Mouse (Mus musculus) liver, embryonic 15.5 days (tissue): ENCODE measurements around the gene Madcam1. TPM values are rescaled to one million over a fixed set of nuclear protein-coding genes. Genes with fewer than 3 reads are reported as not detected.
A peak's percentile ranks its signal among the peaks of the same experiment; 100 is the strongest.

Source experiments
- ATAC-seq: fragments of 200-750 bp; cut with Nextera tagmentation; 2 replicates; pipeline ENCODE4 v1.8.0; 2017; ENCODE audit warnings: moderate number of reproducible peaks, mild to moderate bottlenecking, moderate library complexity; ENCODE audit not compliant: insufficient read depth
- H3K27ac ChIP-seq: fragments of 300-500 bp; sonication (generic); replicated peaks from 2 replicates; pipeline ENCODE4 v1.5.1; 2015; ENCODE audit warnings: mild to moderate bottlenecking, inconsistent platforms
- H3K27me3 ChIP-seq: fragments of 300-500 bp; sonication (generic); 2 replicates; pipeline ENCODE4 v1.6.1; 2015; ENCODE audit warnings: mild to moderate bottlenecking, inconsistent platforms
- H3K36me3 ChIP-seq: fragments of 300-500 bp; sonication (generic); replicated peaks from 2 replicates; pipeline ENCODE4 v1.6.1; 2015; ENCODE audit warnings: moderate library complexity, mild to moderate bottlenecking, inconsistent platforms
- H3K4me1 ChIP-seq: fragments of 300-500 bp; sonication (generic); replicated peaks from 2 replicates; pipeline ENCODE4 v1.6.1; 2015; ENCODE audit warnings: inconsistent platforms
- H3K4me2 ChIP-seq: fragments of 300-500 bp; sonication (generic); 2 replicates; pipeline ENCODE4 v1.6.1; 2015; ENCODE audit warnings: moderate library complexity, mild to moderate bottlenecking, inconsistent platforms
- H3K4me3 ChIP-seq: fragments of 300-500 bp; sonication (generic); replicated peaks from 2 replicates; pipeline ENCODE4 v1.5.1; 2015; ENCODE audit warnings: mild to moderate bottlenecking, inconsistent platforms
- H3K9ac ChIP-seq: fragments of 300-500 bp; sonication (generic); 2 replicates; pipeline ENCODE4 v1.6.1; 2015; ENCODE audit warnings: moderate library complexity, mild to moderate bottlenecking, inconsistent platforms
- H3K9me3 ChIP-seq: fragments of 300-500 bp; sonication (generic); replicated peaks from 2 replicates; pipeline ENCODE4 v1.6.1; 2016; ENCODE audit warnings: inconsistent platforms
- WGBS: fragments of 180-500 bp; shearing (Covaris S2); methylation state at CpG from one replicate; pipeline ENCODE4 v1.1.7; 2015; ENCODE audit warnings: mixed read lengths; ENCODE audit not compliant: insufficient replicate concordance; 5-methylcytosine and 5-hydroxymethylcytosine counted together
- polyA plus RNA-seq: library from polyadenylated mRNA; unstranded; fragments of >200 nt; fragmentation: Nextera tagmentation; extraction: Ambion mirVana; gene quantifications from 2 replicates; pipeline ENCODE4 v1.2.1, GENCODE M21; 2015

The Madcam1 gene
- polyA plus RNA-seq, 1 experiment from 2014 or later, result 0.26 TPM

- Histone ChIP-seq H3K4me2 (peak within 1 kb of the TSS; percentile 88), H3K27me3 (peaks cover 5% of the 10 kb centered on the region; the same call in 1 of the 2 replicates), H3K9me3 (no peaks in the 10 kb centered on the region), H3K27ac (peak within 1 kb of the TSS; percentile 88), H3K9ac (peak within 1 kb of the TSS; percentile 80), H3K4me1 (peaks cover 33% of the 10 kb centered on the region), H3K36me3 (no peaks in the 10 kb centered on the region; the same call in 1 of the 2 replicates), H3K4me3 (peak within 1 kb of the TSS; percentile 96)
- 1% methylated on average over 45 of the region's 45 CpGs for WGBS
- ATAC-seq, result peak; percentile 80
These were observed 4.6 kb downstream of the Madcam1 start, which contains the start of gene Tpgs1 for GRCm38 (mm10) chr10:79668771-79669575. Gene Tpgs1, plus strand, starts transcription at chr10:79669369.

- Histone ChIP-seq H3K4me2 (peak overlapping the region; percentile 88), H3K9me3 (no peaks in the 10 kb centered on the region), H3K4me1 (peaks cover 33% of the 10 kb centered on the region), H3K36me3 (no peaks in the 10 kb centered on the region; the same call in 1 of the 2 replicates), H3K9ac (peak overlapping the region; percentile 80), H3K27ac (peak overlapping the region; percentile 88), H3K4me3 (peak overlapping the region; percentile 96), H3K27me3 (peaks cover 5% of the 10 kb centered on the region; the same call in 1 of the 2 replicates)
- peak; percentile 45 for ATAC-seq
- WGBS, result under 1% methylated on average over 47 of the region's 47 CpGs
These were observed 5.3 kb downstream of the Madcam1 start for GRCm38 (mm10) chr10:79669576-79670057.

DNA sequence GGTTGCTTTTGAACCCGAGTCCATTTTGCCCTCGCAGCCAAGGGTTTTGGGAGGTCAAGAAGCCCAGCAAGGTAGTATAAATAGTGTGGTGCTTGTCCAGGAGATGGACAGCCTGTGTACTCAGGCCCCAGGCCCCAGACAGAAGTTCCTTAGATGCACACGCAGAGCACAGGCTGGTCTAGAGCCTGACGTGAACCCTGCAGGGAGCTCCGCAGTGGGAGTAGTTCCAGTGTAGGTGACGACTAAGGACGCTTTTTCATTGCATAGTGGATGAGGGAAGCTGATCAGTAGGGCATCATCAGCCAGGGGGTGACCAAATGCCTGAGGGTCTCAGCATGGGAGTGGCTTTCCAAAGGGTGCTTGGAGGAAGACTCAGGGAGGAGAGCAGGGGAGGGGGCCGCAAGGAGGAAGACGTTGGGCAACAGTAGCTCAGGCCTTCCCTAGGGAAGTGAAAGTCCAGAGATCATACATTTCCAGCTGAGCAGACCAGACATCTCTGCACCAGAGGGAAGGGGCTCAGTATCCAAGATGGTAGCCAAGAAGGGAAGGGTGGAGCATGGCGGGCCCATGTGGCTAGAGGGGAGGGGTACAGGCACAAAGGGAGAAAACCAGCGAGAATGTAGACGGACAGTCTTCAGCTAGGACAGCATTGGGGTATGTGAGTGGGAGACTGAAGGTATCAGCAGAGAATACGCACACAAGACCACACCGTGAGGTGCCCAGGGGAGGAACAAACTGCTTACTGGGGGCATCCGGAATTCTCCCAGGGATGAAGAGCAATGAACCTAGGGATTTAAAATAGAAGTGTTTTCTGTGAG lies 5.9 kb downstream of the Madcam1 start:
- peak overlapping the region; percentile 96 for H3K4me3 ChIP-seq
- no peaks in the 10 kb centered on the region for H3K9me3 ChIP-seq
- peak; percentile 10; the same call in 1 of the 2 replicates for ATAC-seq
- peaks cover 33% of the 10 kb centered on the region for H3K4me1 ChIP-seq
- peak overlapping the region; percentile 80 for H3K9ac ChIP-seq
- H3K27ac ChIP-seq, result peak overlapping the region; percentile 88
- 31% methylated on average over 15 of the region's 15 CpGs for WGBS
- peaks cover 5% of the 10 kb centered on the region; the same call in 1 of the 2 replicates for H3K27me3 ChIP-seq
- peak overlapping the region; percentile 88 for H3K4me2 ChIP-seq
- H3K36me3 ChIP-seq, result no peaks in the 10 kb centered on the region; the same call in 1 of the 2 replicates

- H3K4me3 ChIP-seq, result no peak overlapping the region
- no peak overlapping the region for H3K4me2 ChIP-seq
- H3K9ac ChIP-seq, result no peak overlapping the region
- H3K9me3 ChIP-seq, result no peaks in the 10 kb centered on the region
- H3K36me3 ChIP-seq, result no peaks in the 10 kb centered on the region; the same call in 1 of the 2 replicates
- H3K27ac ChIP-seq, result no peak overlapping the region
- no peak for ATAC-seq
- 55% methylated on average over 6 of the region's 6 CpGs for WGBS
- peaks cover 5% of the 10 kb centered on the region; the same call in 1 of the 2 replicates for H3K27me3 ChIP-seq
- H3K4me1 ChIP-seq, result peaks cover 33% of the 10 kb centered on the region
These were observed 7.2 kb downstream of the Madcam1 start for GRCm38 (mm10) chr10:79671396-79672087.

DNA sequence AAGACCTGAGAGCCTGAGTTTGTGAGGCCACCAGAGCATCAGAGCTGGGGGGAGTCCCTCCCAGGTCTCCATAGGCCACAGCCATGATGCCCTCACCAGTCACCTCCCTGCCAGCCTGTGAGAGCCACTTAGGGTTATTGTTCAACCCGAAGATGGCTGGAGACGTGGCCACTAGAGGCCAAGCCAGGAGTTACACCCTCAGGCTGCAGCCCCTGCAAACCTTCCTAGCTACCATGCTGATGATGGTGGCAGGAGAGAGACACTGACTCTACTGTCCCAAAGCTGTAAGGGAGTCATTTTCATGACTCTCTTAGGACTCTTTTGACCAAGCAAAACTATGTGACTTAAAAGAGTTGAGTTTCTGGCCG lies 7.7 kb downstream of the Madcam1 start:
- peaks cover 33% of the 10 kb centered on the region for H3K4me1 ChIP-seq
- 57% methylated on average over 3 of the region's 3 CpGs for WGBS
- H3K4me3 ChIP-seq, result no peak overlapping the region
- no peaks in the 10 kb centered on the region for H3K9me3 ChIP-seq
- H3K36me3 ChIP-seq, result no peaks in the 10 kb centered on the region; the same call in 1 of the 2 replicates
- no peak overlapping the region for H3K4me2 ChIP-seq
- H3K9ac ChIP-seq, result no peak overlapping the region
- ATAC-seq, result no peak
- no peak overlapping the region for H3K27ac ChIP-seq
- H3K27me3 ChIP-seq, result peaks cover 5% of the 10 kb centered on the region; the same call in 1 of the 2 replicates

DNA sequence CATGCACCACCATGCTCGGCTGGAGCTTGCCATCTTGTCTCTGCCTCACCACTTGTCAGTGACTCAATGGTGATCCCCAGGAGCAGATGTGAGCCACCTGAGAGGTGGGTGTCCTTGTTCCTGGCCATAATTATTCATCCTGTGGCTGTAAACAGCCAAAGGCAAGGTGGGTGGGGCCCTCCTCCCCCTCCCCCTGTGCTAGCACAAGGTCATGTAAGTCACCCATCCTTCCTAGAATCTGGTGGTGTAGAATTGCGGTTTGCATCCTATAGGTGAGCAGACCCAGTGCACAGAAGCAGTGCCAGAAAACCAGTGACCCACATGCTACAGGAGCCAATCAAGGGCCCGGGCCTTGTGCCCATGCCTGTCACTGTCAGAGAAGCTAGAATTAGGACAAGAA lies 8.7 kb downstream of the Madcam1 start:
- Histone ChIP-seq H3K4me3 (no peak overlapping the region), H3K4me1 (peaks cover 32% of the 10 kb centered on the region), H3K36me3 (no peaks in the 10 kb centered on the region; the same call in 1 of the 2 replicates), H3K4me2 (no peak overlapping the region), H3K27ac (no peak overlapping the region), H3K9ac (no peak overlapping the region), H3K27me3 (peaks cover 2% of the 10 kb centered on the region; the same call in 1 of the 2 replicates), H3K9me3 (no peaks in the 10 kb centered on the region)
- ATAC-seq, result no peak
- WGBS, result 80% methylated on average over 3 of the region's 3 CpGs

DNA sequence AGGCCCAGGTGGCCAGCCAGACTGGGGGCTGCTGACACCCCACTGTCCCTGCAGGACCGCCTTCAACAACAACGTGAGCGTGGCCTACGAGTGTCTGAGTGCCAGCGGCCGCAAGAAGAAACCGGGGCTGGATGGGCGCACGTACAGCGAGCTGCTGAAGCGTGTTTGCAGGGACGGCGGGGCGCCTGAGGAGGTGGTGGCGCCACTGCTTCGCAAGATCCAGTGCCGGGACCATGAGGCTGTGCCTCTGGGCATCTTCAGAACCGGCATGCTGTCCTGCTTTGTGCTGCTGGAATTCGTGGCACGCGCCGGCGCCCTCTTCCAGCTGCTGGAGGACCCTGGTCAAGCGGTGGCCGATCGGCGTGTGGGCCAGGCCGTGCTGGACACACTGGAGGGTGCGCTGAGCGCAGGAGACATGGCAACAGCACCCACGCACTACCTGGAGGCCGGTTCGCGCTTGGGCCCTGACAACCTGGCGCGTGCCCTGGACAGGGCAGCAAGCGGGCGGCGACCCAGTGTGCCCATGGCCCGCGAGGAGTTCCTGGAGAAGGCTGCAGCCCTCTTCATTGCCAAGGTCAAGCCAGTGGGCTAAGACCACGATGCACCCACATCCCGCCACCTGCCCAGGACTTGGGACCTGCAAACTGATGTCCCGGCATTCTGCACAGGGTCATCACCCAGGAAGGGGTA lies 11.1 kb downstream of the Madcam1 start:
- 72% methylated on average over 44 of the region's 44 CpGs for WGBS
- H3K27me3 ChIP-seq, result no peaks in the 10 kb centered on the region; the same call in 1 of the 2 replicates

GRCm38 (mm10) chr10:79680606-79681495 lies 16.5 kb downstream of the Madcam1 start:
- Histone ChIP-seq H3K27me3 (no peaks in the 10 kb centered on the region; the same call in 1 of the 2 replicates), H3K27ac (peak overlapping the region; percentile 99), H3K36me3 (peaks cover 24% of the 10 kb centered on the region), H3K9me3 (no peaks in the 10 kb centered on the region), H3K4me1 (peaks cover 45% of the 10 kb centered on the region), H3K9ac (peak overlapping the region; percentile 84), H3K4me2 (peak overlapping the region; percentile 89), H3K4me3 (peak overlapping the region; percentile 72)
- peak; percentile 2; the same call in 1 of the 2 replicates for ATAC-seq
- WGBS, result 28% methylated on average over 11 of the region's 11 CpGs

More for the DNA sequence above, 11.1 kb downstream of the Madcam1 start:
- H3K27ac ChIP-seq, result no peak overlapping the region
- no peaks in the 10 kb centered on the region for H3K9me3 ChIP-seq
- no peak for ATAC-seq
- no peaks in the 10 kb centered on the region; the same call in 1 of the 2 replicates for H3K36me3 ChIP-seq
- no peak overlapping the region for H3K4me3 ChIP-seq
- peaks cover 23% of the 10 kb centered on the region for H3K4me1 ChIP-seq
- H3K9ac ChIP-seq, result no peak overlapping the region
- no peak overlapping the region for H3K4me2 ChIP-seq

DNA sequence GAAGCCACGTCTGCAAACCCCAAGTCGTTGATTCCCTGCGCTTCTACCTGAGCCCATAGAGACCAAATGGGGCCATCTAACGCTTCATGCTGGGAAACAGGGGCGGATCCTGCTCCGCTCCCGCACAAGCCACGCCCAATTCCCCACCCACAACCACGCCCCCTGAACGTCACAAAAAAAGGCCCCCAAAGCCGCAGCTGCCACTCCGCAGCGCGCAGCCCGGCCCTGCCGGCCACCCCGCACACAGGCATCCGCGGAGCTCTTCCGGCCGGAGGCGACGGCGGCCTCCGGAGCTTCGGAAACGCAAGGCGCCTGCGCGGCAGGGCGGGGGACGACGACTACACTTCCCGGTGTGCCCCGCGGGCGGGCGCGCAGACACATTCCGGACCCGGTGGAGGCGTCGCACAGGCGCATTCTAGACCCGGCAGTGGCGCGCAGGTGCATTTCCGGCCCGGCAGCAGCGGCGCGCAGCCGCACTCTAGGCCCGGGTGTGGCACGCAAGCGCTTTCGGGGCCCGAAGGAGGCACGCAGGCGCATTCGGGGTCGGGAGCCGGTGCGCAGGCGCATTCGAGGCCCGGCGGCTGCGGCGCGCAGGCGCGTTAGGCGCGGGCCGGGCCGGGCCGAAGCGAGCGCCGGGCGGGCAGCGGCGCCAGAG lies 17.4 kb downstream of the Madcam1 start, which contains the start of gene Cdc34:
Gene Cdc34, plus strand, starts transcription at position 605 of the 655 bp plus-strand sequence.
- Histone ChIP-seq H3K36me3 (peaks cover 33% of the 10 kb centered on the region), H3K4me3 (peak within 1 kb of the TSS; percentile 72), H3K9ac (peak within 1 kb of the TSS; percentile 84), H3K4me1 (peaks cover 45% of the 10 kb centered on the region), H3K9me3 (no peaks in the 10 kb centered on the region), H3K27me3 (no peaks in the 10 kb centered on the region; the same call in 1 of the 2 replicates), H3K4me2 (peak within 1 kb of the TSS; percentile 89), H3K27ac (peak within 1 kb of the TSS; percentile 99)
- ATAC-seq, result peak; percentile 92
- under 1% methylated on average over 79 of the region's 84 CpGs for WGBS
